Mouse (Mus musculus) skeletal muscle tissue, adult 2 months (tissue): ENCODE results near the gene Nub1.

Experiments used
- DNase-seq: peaks from one replicate; pipeline ENCODE4 v3.0.0-alpha.2; 2012; ENCODE audit warnings: low read depth, low spot score

Gene Nub1

DNA sequence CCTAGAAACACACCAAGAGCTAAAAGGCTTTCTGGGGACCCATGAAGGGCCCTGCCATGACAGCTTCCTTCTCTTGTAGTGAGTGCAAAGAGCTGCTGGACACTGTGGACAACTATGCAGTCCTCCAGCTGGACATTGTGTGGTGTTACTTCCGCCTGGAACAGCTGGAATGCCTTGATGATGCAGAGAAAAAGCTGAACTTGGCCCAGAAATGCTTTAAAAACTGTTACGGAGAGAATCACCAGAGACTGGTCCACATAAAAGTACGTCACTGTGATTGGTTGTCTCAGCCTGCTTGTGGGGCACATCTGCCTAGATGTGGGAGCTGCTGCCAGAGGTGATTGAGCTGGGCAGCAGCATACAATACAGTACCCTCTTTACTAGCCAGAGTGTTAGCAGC lies 15.9 kb downstream of the Nub1 start:
- no peak for DNase-seq

DNA sequence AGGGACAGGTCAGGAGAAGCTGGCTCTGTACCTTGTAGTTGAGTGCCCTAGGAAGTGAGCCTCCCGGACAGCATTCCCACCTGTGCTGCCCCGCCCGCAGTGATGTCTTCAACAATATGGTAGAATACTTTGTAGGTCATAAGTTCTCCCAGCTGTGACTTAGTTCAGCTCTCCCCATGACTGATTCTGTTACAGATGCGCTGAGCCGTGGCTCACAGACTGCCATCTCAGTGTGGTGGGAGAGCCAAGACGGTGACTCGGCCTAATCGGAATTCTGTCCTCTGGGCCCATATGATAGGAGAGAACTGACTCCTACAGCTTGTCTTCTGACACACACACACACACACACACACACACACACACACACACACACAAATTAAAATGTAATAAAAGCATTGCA lies 19.3 kb downstream of the Nub1 start:
- DNase-seq = no peak

DNA sequence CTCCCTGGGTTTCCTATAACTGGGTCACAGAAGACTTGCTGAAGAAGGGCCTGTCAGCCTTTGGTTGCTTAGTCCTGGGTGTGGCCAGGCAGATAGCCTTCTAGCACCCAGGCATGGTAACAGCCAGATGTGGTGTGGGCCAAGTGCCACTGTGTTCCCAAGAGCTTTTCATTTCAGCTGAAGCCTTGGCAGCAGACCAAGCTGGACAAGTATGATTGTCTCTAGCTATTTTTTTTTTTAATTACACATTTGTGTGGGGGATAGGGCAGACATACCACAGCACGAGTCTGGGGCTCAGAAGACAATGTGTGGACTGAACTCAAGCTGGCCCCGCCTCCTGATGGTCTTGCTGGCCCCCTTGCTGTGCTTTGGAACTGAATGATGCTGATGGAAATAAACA lies 24.6 kb downstream of the Nub1 start:
- peak; percentile 38 for DNase-seq

- no peak for DNase-seq
These were observed 26.3 kb downstream of the Nub1 start for GRCm38 (mm10) chr5:24711615-24712014.

- DNase-seq = peak; percentile 32
These were observed 27.9 kb downstream of the Nub1 start for GRCm38 (mm10) chr5:24713199-24713598.

DNA sequence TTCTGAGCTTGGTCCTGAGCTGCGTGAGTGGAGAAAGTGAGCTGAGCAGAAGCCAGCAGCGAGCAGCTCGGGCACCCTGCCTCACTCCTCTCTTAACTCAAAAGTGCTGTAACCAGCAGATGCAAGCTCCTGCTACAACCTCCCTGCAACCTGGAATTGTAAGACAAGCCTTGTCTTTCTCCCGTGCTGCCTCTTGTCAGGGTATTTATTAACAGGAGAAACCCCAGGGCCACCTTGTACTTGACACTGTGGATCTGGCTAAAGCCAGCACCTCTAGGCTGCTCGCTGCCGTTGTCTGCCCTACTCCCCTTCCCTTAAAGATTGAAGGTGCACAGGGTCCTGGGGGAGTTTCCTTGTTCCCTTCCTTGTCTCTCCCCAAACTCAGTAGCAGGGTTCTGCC lies 28.7 kb downstream of the Nub1 start:
- DNase-seq = no peak

GRCm38 (mm10) chr5:24718076-24718475 lies 32.7 kb downstream of the Nub1 start:
- no peak for DNase-seq

DNA sequence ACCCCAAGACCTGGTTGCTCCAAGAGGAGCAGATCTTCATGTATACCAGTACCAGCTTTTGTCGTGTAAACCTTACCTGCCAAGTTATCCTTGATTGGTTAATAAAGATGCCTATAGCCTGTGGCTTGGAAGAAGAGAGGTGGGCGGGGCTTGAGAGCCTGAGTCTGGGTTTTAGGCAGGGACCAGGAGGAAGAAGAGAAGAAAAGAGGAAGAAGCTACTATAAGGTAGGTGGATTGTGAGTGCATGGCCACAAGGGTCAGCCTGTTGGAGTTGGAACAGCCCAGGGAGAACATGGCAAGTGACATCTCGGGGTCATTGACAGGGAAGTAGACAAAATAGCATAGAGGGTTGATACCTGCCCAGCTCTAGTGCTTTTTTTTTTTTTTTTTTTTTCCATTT lies 34.5 kb downstream of the Nub1 start:
- DNase-seq = no peak

DNA sequence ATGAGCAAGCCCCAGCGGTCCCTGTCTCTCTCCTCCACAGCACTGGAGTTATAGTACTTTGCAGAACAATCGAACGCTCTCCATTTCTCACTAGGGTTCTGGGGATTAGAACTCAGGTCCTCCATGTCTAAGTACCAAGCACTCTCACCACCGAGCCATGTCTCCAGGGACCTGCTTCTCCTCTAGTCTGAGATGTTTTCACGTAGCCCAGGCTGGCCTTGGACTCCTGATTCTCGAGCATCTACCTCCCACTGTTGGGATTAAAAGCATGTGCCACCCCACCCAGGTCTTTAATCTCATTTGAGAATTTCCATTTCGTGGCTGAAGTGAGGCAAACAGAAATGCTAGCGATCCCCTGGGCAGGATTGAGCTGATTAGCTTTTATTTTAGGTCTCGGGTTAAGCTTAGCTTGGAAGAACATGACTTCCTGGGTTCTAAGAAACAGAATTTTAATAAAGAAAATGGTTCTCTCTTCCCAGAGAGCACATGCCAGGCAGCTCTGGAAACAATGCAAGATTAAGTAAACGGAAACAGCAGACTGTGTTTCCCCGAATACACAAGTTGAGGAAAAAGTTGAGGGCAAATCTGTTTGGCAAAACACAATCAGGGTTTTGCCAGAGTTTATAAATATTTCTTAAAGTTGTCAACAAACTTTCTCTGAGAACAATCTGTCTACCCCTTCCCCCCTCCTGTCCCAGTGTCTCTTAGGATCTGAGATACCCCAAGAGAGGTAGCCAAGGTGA lies 38.4 kb downstream of the Nub1 start:
- DNase-seq = no peak

GRCm38 (mm10) chr5:24724270-24724634 lies 38.9 kb downstream of the Nub1 start:
- DNase-seq = no peak

DNA sequence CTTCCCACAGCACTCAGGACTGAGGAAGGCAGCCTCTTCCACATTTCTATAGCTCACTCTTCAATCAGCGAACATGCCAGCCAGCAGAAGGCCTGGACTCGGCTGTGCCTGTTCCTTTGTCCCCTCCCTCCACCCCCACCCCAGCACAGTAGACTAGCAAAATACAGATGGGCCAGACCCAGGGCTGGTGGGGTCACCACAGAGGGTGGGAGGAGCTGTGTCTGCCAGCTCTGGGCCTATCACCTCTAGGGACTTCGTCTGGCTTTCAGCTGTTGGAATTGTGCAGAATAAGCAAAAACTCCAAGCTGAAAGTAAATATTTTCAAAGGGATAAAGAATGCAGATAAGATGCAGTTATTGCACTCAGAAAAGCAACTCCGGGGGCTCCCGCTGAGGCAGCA lies 39.5 kb downstream of the Nub1 start:
- no peak for DNase-seq

DNA sequence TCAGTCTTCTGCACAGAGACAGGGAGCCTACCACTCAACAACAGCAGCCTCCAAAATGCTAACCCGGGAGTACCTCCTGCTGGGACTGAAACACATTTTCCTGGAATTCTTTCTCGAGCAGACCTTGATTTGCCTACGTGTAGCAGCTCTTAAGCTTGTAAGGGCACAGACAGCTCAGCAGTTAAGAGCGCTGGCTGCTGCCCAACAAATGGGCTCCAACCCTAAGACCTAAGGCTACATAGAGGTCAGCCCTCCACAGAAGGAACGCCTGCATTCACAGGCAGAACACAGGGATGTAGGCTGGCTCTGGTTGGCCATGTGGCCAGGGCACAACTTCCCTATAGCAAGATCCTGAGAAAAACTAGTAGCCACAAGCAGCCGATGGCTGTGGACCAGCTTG lies 40.6 kb downstream of the Nub1 start:
- no peak for DNase-seq

GRCm38 (mm10) chr5:24726901-24727836 lies 41.8 kb downstream of the Nub1 start:
- DNase-seq = no peak

DNA sequence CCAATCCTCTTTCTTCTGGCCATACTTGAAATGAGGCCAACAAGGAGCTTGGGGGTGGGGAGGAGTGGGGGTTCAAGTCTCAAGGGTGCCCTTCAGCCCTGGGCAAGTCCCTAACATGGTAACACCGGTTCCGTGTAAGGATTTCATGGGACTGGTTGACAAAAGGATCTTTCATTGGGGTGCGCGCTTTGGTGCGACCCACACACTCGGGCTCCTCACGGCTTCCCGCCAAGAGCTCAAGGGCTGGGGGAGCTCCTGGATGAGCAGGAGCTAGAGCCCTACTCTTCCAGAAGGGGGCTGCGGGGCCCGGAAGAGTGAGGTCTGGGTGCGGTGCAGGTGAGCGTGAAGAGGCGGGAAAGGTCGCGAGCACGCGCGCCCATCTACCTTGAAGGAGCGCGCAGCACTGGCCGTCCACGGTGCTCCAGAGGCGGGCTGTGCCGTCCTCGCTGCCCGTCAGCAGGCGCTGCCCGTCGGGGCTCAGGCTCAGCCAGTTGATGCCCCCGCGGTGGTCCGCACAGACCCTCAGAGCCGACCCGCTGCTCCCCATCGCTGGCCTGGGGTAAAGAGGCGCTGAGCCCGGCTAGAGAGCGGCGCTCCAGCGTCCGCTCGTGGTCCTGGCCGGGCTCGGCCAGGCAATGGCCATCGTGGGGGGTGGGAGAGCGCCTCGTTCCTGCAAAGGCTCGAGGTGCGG lies 44.6 kb downstream of the Nub1 start:
- no peak for DNase-seq

DNA sequence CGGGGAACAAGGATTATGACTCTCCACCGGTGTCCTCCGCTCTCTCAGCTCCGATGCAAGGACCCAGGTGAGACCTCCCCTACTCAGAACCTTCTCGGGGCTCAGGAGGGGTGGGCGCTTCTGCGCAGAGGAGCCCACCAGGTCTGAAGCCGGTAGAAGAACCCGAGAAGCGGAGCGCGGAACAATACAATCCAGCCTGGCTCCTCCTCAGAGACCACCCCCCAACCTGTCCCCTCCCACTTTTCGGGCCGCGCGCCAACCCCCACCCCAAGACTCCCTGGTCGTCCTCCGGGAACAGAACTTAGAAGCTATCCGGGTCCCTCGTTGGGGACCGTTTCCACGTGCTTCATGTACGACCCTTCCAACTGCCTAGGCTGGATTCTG lies 45.1 kb downstream of the Nub1 start, which contains the start of gene Wdr86:
Gene Wdr86 (minus strand): TSS at position 240 of the 384 bp plus-strand sequence.
- DNase-seq = no peak

DNA sequence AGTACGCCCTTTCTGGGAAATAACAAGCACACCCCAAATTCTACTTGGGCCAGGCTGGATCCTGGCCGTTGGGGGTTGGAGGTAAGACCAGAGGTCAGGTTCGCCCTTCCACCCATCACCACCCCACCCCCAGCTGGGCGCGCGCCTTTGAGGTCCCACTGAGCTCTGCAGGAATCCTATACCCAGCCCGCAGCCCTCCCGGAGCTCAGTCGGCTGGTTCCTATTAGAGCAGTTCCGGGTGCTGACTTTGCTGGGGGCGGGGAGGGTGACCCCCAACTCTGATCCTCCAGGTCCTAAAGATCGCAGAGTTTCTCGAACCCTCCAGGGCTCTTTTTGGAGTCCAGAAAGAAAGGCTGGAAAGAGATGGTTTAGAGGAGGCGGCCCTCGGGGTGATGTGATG lies 45.7 kb downstream of the Nub1 start:
- DNase-seq = no peak

- no peak for DNase-seq
These were observed 47.8 kb downstream of the Nub1 start for GRCm38 (mm10) chr5:24733134-24733533.

DNA sequence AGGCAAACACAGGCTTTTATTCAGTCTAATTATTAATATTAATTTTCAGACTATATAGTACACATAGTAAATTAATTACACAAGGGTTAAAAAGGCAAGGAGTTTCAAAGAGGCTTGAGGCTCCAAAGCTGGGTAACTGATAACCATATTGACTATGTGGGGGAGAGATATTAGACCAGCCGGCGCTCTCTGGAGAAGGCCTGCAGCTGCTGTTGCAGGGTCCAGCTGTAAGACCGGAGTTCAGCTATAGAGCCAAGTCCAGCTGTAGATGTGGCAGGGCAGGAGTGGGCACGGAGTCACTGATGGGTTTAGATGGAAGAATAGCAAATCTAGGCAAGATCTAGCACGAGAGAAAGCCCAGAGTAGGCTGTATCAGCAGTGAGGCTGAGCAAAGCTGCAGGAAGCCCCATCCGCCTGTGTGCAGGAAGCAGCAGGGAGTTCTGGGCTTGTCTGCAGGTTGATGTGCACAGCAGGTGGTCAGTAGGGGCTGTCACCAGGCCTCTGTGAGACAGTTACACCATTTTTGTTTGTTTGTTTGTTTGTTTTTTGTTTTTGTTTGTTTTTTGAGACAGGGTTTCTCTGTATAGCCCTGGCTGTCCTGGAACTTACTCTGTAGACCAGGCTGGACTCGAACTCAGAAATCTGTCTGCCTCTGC lies 48.6 kb downstream of the Nub1 start:
- no peak for DNase-seq

GRCm38 (mm10) chr5:24737595-24737994 lies 52.3 kb downstream of the Nub1 start:
- DNase-seq = no peak

- no peak for DNase-seq
These were observed 53.2 kb downstream of the Nub1 start for GRCm38 (mm10) chr5:24738517-24738916.

- peak; percentile 72 for DNase-seq
These were observed 53.9 kb downstream of the Nub1 start for GRCm38 (mm10) chr5:24739141-24739753.
